Mouse (Mus musculus): ENCODE data around the gene Ppp4r4. TPM values are rescaled to one million over a fixed set of nuclear protein-coding genes. Genes with fewer than 3 reads are reported as not detected.
"Not testable (repeated sequence)": the region's sequence is repeated elsewhere in the genome, so short reads cannot be mapped to it uniquely, and the experiment has no call there.

The Ppp4r4 gene
- polyA plus RNA-seq, 1 experiment from 2014 or later: 0.09 TPM

GRCm38 (mm10) chr12:103553497-103553896 lies 21.4 kb downstream of the Ppp4r4 start:
- Histone ChIP-seq H3K27ac (no peak overlapping the region), H3K79me2 (ENCODE audit: inconsistent target) (no peaks in the 10 kb centered on the region), H3K4me3 (ENCODE audit: inconsistent target) (no peak overlapping the region), H3K36me3 (ENCODE audit: inconsistent target) (no peaks in the 10 kb centered on the region)
- WGBS (ENCODE audit: missing documents): 74% methylated on average over 3 of the region's 3 CpGs

- WGBS (ENCODE audit: missing documents): 82% methylated on average over 5 of the region's 5 CpGs
- Histone ChIP-seq H3K27ac (no peak overlapping the region), H3K36me3 (ENCODE audit: inconsistent target) (no peaks in the 10 kb centered on the region), H3K4me3 (ENCODE audit: inconsistent target) (no peak overlapping the region), H3K79me2 (ENCODE audit: inconsistent target) (no peaks in the 10 kb centered on the region)
Measured at GRCm38 (mm10) chr12:103556856-103557255, 24.8 kb downstream of the Ppp4r4 start.

- Histone ChIP-seq H3K27ac (no peak overlapping the region), H3K4me3 (ENCODE audit: inconsistent target) (no peak overlapping the region), H3K79me2 (ENCODE audit: inconsistent target) (no peaks in the 10 kb centered on the region), H3K36me3 (ENCODE audit: inconsistent target) (no peaks in the 10 kb centered on the region)
- 63% methylated on average over 1 of the region's 1 CpGs for WGBS (ENCODE audit: missing documents)
Measured at GRCm38 (mm10) chr12:103564726-103565125, 32.6 kb downstream of the Ppp4r4 start.

GRCm38 (mm10) chr12:103565151-103565550 lies 33.1 kb downstream of the Ppp4r4 start:
- 81% methylated on average over 5 of the region's 7 CpGs for WGBS (ENCODE audit: missing documents)
- no peaks in the 10 kb centered on the region for H3K79me2 ChIP-seq (ENCODE audit: inconsistent target)
- H3K27ac ChIP-seq: no peak overlapping the region
- no peaks in the 10 kb centered on the region for H3K36me3 ChIP-seq (ENCODE audit: inconsistent target)
- no peak overlapping the region for H3K4me3 ChIP-seq (ENCODE audit: inconsistent target)

GRCm38 (mm10) chr12:103567129-103567528 lies 35.0 kb downstream of the Ppp4r4 start:
- Histone ChIP-seq H3K79me2 (ENCODE audit: inconsistent target) (no peaks in the 10 kb centered on the region), H3K27ac (no peak overlapping the region), H3K36me3 (ENCODE audit: inconsistent target) (no peaks in the 10 kb centered on the region), H3K4me3 (ENCODE audit: inconsistent target) (no peak overlapping the region)
- 52% methylated on average over 3 of the region's 3 CpGs for WGBS (ENCODE audit: missing documents)

GRCm38 (mm10) chr12:103569690-103570089 lies 37.6 kb downstream of the Ppp4r4 start:
- H3K79me2 ChIP-seq (ENCODE audit: inconsistent target): no peaks in the 10 kb centered on the region

GRCm38 (mm10) chr12:103578148-103578547 lies 46.1 kb downstream of the Ppp4r4 start:
- WGBS (ENCODE audit: missing documents): 88% methylated on average over 6 of the region's 6 CpGs
- H3K79me2 ChIP-seq (ENCODE audit: inconsistent target); H3K36me3 ChIP-seq (ENCODE audit: inconsistent target); H3K4me3 ChIP-seq (ENCODE audit: inconsistent target); H3K27ac ChIP-seq: not testable (repeated sequence)

More at GRCm38 (mm10) chr12:103569690-103570089, 37.6 kb downstream of the Ppp4r4 start:
- Histone ChIP-seq H3K4me3 (ENCODE audit: inconsistent target) (no peak overlapping the region), H3K27ac (no peak overlapping the region), H3K36me3 (ENCODE audit: inconsistent target) (no peaks in the 10 kb centered on the region)
- WGBS (ENCODE audit: missing documents): 71% methylated on average over 6 of the region's 6 CpGs

- WGBS (ENCODE audit: missing documents): 89% methylated on average over 8 of the region's 8 CpGs
- Histone ChIP-seq H3K4me3 (ENCODE audit: inconsistent target) (no peak overlapping the region), H3K79me2 (ENCODE audit: inconsistent target) (no peaks in the 10 kb centered on the region), H3K36me3 (ENCODE audit: inconsistent target) (no peaks in the 10 kb centered on the region), H3K27ac (no peak overlapping the region)
Measured at GRCm38 (mm10) chr12:103583771-103584170, 51.7 kb downstream of the Ppp4r4 start.

GRCm38 (mm10) chr12:103598411-103598810 lies 66.3 kb downstream of the Ppp4r4 start:
- WGBS (ENCODE audit: missing documents): 68% methylated on average over 2 of the region's 2 CpGs
- Histone ChIP-seq H3K27ac (no peak overlapping the region), H3K79me2 (ENCODE audit: inconsistent target) (no peaks in the 10 kb centered on the region), H3K4me3 (ENCODE audit: inconsistent target) (no peak overlapping the region), H3K36me3 (ENCODE audit: inconsistent target) (no peaks in the 10 kb centered on the region)

- Histone ChIP-seq H3K36me3 (ENCODE audit: inconsistent target) (no peaks in the 10 kb centered on the region), H3K79me2 (ENCODE audit: inconsistent target) (no peaks in the 10 kb centered on the region), H3K4me3 (ENCODE audit: inconsistent target) (no peak overlapping the region), H3K27ac (no peak overlapping the region)
- WGBS (ENCODE audit: missing documents): 60% methylated on average over 3 of the region's 3 CpGs
Measured at GRCm38 (mm10) chr12:103600364-103600763, 68.3 kb downstream of the Ppp4r4 start.

GRCm38 (mm10) chr12:103601839-103602238 lies 69.8 kb downstream of the Ppp4r4 start:
- WGBS (ENCODE audit: missing documents): 84% methylated on average over 3 of the region's 3 CpGs
- H3K36me3 ChIP-seq (ENCODE audit: inconsistent target): no peaks in the 10 kb centered on the region
- H3K79me2 ChIP-seq (ENCODE audit: inconsistent target): no peaks in the 10 kb centered on the region
- H3K27ac ChIP-seq: no peak overlapping the region
- no peak overlapping the region for H3K4me3 ChIP-seq (ENCODE audit: inconsistent target)

- Histone ChIP-seq H3K79me2 (ENCODE audit: inconsistent target) (no peaks in the 10 kb centered on the region), H3K36me3 (ENCODE audit: inconsistent target) (no peaks in the 10 kb centered on the region), H3K4me3 (ENCODE audit: inconsistent target) (no peak overlapping the region), H3K27ac (no peak overlapping the region)
- 71% methylated on average over 1 of the region's 1 CpGs for WGBS (ENCODE audit: missing documents)
Measured at GRCm38 (mm10) chr12:103615141-103615540, 83.1 kb downstream of the Ppp4r4 start.

GRCm38 (mm10) chr12:103615734-103616133 lies 83.7 kb downstream of the Ppp4r4 start:
- Histone ChIP-seq H3K36me3 (ENCODE audit: inconsistent target) (no peaks in the 10 kb centered on the region), H3K79me2 (ENCODE audit: inconsistent target) (no peaks in the 10 kb centered on the region), H3K4me3 (ENCODE audit: inconsistent target) (no peak overlapping the region), H3K27ac (no peak overlapping the region)
- 76% methylated on average over 4 of the region's 4 CpGs for WGBS (ENCODE audit: missing documents)

GRCm38 (mm10) chr12:103616860-103617261 lies 84.8 kb downstream of the Ppp4r4 start:
- no peak overlapping the region for H3K4me3 ChIP-seq (ENCODE audit: inconsistent target)
- no peak overlapping the region for H3K27ac ChIP-seq
- WGBS (ENCODE audit: missing documents): 61% methylated on average over 10 of the region's 10 CpGs
- no peaks in the 10 kb centered on the region for H3K79me2 ChIP-seq (ENCODE audit: inconsistent target)
- no peaks in the 10 kb centered on the region for H3K36me3 ChIP-seq (ENCODE audit: inconsistent target)

GRCm38 (mm10) chr12:103631203-103631612 lies 99.1 kb downstream of the Ppp4r4 start, which contains the start of gene Serpina10:
Serpina10 (minus strand) TSS chr12:103631444.
- no peak within 1 kb of the TSS for H3K4me3 ChIP-seq (ENCODE audit: inconsistent target)
- H3K79me2 ChIP-seq (ENCODE audit: inconsistent target): no peaks in the 10 kb centered on the region
- no peaks in the 10 kb centered on the region for H3K36me3 ChIP-seq (ENCODE audit: inconsistent target)
- 92% methylated on average over 2 of the region's 3 CpGs for WGBS (ENCODE audit: missing documents)
- no peak within 1 kb of the TSS for H3K27ac ChIP-seq

GRCm38 (mm10) chr12:103634430-103634829 lies 102.3 kb downstream of the Ppp4r4 start:
- 78% methylated on average over 2 of the region's 2 CpGs for WGBS (ENCODE audit: missing documents)
- no peak overlapping the region for H3K4me3 ChIP-seq (ENCODE audit: inconsistent target)
- no peaks in the 10 kb centered on the region for H3K36me3 ChIP-seq (ENCODE audit: inconsistent target)
- H3K79me2 ChIP-seq (ENCODE audit: inconsistent target): no peaks in the 10 kb centered on the region
- no peak overlapping the region for H3K27ac ChIP-seq
